Mouse (Mus musculus) heart, embryonic 16.5 days (tissue): ENCODE data around the gene Tysnd1. TPM values are rescaled to one million over a fixed set of nuclear protein-coding genes. Genes with fewer than 3 reads are reported as not detected.

Experiments
- ATAC-seq: fragments of 200-750 bp; cut with Nextera tagmentation; replicated peaks from 2 replicates; pipeline ENCODE4 v1.8.0; 2017; ENCODE audit warnings: moderate number of reproducible peaks; ENCODE audit not compliant: insufficient read depth, low FRiP score; ENCODE audit errors: extremely low read depth
- H3K27ac ChIP-seq: fragments of 300-500 bp; sonication (generic); 2 replicates; pipeline ENCODE4 v1.5.1; 2014; ENCODE audit warnings: mild to moderate bottlenecking, low read length, control low read depth, moderate library complexity
- H3K27me3 ChIP-seq: fragments of 300-500 bp; sonication (generic); 2 replicates; pipeline ENCODE4 v1.6.1; 2014; ENCODE audit warnings: low read length, mixed read lengths; ENCODE audit not compliant: control insufficient read depth, insufficient read depth
- H3K36me3 ChIP-seq: fragments of 300-500 bp; sonication (generic); 2 replicates; pipeline ENCODE4 v1.6.1; 2014; ENCODE audit not compliant: control insufficient read depth, insufficient read depth
- H3K4me1 ChIP-seq: fragments of 300-500 bp; sonication (generic); 2 replicates; pipeline ENCODE4 v1.6.1; 2014; ENCODE audit warnings: low read length, mixed read lengths; ENCODE audit not compliant: control insufficient read depth, insufficient read depth
- H3K4me2 ChIP-seq: fragments of 300-500 bp; sonication (generic); 2 replicates; pipeline ENCODE4 v1.6.1; 2014; ENCODE audit warnings: low read depth, mild to moderate bottlenecking, control low read depth, low read length
- H3K4me3 ChIP-seq: fragments of 300-500 bp; sonication (generic); 2 replicates; pipeline ENCODE4 v1.5.1; 2014; ENCODE audit warnings: mild to moderate bottlenecking, control low read depth, low read length
- H3K9ac ChIP-seq: fragments of 300-500 bp; sonication (generic); 2 replicates; pipeline ENCODE4 v1.6.1; 2014; ENCODE audit warnings: low read length, control low read depth
- H3K9me3 ChIP-seq: fragments of 300-500 bp; sonication (generic); replicated peaks from 2 replicates; pipeline ENCODE4 v1.6.1; 2016; ENCODE audit warnings: low read length; ENCODE audit not compliant: control insufficient read depth
- WGBS: fragments of 180-500 bp; shearing (Covaris S2); extraction: QIAGEN DNeasy Blood & Tissue Kit; methylation state at CpG from one replicate; pipeline ENCODE4 v1.1.7; 2014; 5-methylcytosine and 5-hydroxymethylcytosine counted together
- polyA plus RNA-seq: library from polyadenylated mRNA; unstranded; fragments of >200 nt; fragmentation: Nextera tagmentation; extraction: Ambion mirVana; gene quantifications from 2 replicates; pipeline ENCODE4 v1.2.1, GENCODE M21; 2015

Gene Tysnd1
- polyA plus RNA-seq, 1 experiment from 2014 or later = 20.9 TPM

DNA sequence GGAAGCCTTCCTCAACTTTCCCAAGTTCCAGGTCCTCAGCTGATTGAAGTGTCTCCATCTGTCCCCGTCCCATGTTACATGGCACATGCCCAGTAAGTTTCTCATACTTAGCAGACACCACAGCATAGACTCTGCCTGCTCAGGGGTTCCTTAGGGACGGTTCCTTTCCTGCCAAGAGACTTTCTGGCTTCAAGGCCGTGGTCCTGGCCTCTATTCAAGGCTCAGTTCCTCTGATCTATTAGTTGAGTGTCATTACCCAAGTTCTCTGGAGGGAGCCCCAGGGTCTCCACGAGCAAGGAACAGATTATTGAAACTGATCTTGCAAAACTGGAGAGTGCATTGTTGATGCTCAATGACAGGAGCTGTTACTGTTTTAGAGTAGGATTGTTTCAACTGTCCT is 9.3 kb downstream of the Tysnd1 start:
- H3K9ac ChIP-seq = no peak overlapping the region
- 74% methylated on average over 4 of the region's 4 CpGs for WGBS
- H3K4me1 ChIP-seq = peaks cover 3% of the 10 kb centered on the region

DNA sequence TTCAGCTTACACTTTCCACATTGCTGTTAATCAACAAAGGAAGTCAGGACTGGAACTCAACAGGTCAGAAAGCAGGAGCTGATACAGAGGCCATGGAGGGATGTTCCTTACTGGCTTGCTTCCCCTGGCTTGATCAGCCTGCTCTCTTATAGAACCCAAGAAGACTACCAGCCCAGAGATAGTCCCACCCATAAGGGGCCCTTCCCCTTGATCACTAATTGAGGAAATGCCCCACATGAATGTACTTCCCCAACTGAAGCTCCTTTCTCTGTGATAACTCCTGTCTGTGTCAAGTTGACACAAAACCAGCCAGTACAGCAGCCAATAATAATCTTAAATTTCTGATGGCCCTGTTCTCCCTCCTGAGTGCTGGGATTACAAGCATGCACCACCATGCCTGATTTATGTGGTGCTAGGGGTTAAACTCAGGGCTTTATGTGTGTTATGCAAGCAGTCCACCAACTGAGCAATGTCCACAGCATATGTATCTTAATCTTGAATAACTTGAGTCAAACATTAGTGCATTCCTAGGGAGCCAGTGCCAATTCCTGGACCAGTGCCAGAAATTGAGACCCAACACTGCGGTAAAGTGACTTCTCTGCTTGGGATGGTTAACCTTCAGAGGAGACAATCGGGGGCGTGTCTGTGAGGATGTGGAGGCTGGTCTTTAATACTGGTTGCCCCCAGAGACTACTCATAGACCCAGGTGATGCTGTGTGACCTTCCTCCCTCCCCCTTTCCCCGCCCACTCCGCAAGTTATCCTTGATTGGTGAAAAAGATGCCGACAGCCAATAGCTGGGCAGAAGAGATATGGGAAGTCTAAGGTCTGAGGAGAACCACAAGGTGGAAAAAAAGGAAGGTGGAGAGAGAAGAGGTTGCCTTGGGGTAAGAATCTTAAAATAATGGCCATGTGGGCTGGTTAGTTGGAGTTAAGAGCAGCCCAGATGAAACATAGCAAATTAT is 11.4 kb downstream of the Tysnd1 start:
- Histone ChIP-seq H3K4me2 (no peak overlapping the region), H3K27ac (no peak overlapping the region), H3K4me1 (peaks cover 3% of the 10 kb centered on the region), H3K27me3 (no peaks in the 10 kb centered on the region), H3K9me3 (no peaks in the 10 kb centered on the region), H3K9ac (no peak overlapping the region), H3K4me3 (no peak overlapping the region), H3K36me3 (peaks cover 3% of the 10 kb centered on the region; the same call in 1 of the 2 replicates)
- no peak for ATAC-seq
- 62% methylated on average over 6 of the region's 6 CpGs for WGBS

More for the DNA sequence above, 9.3 kb downstream of the Tysnd1 start:
- Histone ChIP-seq H3K4me3 (no peak overlapping the region), H3K27me3 (no peaks in the 10 kb centered on the region), H3K36me3 (peaks cover 10% of the 10 kb centered on the region; the same call in 1 of the 2 replicates), H3K27ac (no peak overlapping the region), H3K9me3 (no peaks in the 10 kb centered on the region), H3K4me2 (no peak overlapping the region)
- no peak for ATAC-seq

DNA sequence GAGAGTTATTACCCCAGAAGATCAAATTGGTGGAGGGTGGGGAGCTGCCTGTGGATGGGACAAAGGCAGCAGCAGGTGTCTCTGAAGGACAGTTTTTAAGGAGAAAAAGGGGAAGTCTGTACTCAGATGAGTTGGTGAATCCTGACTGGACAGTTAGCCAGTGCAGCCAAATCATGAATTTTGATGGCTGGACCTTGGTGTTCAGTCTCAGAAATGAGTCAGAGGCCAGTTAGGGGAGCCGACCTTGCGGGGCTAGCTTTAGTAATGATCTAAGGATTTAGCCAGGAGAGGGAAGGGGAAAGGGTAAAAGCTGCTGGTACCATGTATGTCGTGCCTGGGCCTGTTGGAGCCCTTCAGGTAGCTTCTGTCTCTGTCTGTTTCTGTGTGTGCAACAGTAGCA is 18.3 kb downstream of the Tysnd1 start:
- whole genome bisulfite sequencing = 71% methylated on average over 3 of the region's 3 CpGs
- Histone ChIP-seq H3K27ac (no peak overlapping the region), H3K4me3 (no peak overlapping the region), H3K4me1 (peaks cover 15% of the 10 kb centered on the region), H3K4me2 (no peak overlapping the region), H3K27me3 (no peaks in the 10 kb centered on the region), H3K9me3 (no peaks in the 10 kb centered on the region), H3K36me3 (no peaks in the 10 kb centered on the region), H3K9ac (no peak overlapping the region)
- no peak for ATAC-seq

DNA sequence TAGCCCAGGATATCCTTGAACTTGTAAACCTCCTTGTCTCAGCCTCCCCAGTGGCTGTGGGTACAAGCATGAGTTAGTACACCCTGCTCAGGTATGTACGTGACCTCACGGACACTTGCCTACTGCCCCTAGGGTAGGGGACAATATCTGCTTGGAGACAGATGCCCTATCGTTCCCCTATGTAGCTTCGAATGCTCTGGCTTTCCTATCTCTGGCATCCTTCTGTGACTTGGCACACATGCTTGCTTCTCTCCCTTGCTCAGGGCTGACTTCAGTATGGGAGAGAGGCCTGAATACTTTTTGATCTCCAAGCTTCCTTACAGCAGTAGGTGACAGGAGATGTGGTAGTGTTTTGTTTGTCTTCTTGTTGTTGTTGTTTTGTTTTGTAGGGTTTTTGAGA is 18.8 kb downstream of the Tysnd1 start:
- WGBS = 91% methylated on average over 4 of the region's 4 CpGs
- Histone ChIP-seq H3K27me3 (no peaks in the 10 kb centered on the region), H3K4me3 (no peak overlapping the region), H3K4me2 (no peak overlapping the region), H3K36me3 (no peaks in the 10 kb centered on the region), H3K9ac (no peak overlapping the region), H3K9me3 (no peaks in the 10 kb centered on the region), H3K4me1 (peaks cover 15% of the 10 kb centered on the region), H3K27ac (no peak overlapping the region)
- no peak for ATAC-seq

DNA sequence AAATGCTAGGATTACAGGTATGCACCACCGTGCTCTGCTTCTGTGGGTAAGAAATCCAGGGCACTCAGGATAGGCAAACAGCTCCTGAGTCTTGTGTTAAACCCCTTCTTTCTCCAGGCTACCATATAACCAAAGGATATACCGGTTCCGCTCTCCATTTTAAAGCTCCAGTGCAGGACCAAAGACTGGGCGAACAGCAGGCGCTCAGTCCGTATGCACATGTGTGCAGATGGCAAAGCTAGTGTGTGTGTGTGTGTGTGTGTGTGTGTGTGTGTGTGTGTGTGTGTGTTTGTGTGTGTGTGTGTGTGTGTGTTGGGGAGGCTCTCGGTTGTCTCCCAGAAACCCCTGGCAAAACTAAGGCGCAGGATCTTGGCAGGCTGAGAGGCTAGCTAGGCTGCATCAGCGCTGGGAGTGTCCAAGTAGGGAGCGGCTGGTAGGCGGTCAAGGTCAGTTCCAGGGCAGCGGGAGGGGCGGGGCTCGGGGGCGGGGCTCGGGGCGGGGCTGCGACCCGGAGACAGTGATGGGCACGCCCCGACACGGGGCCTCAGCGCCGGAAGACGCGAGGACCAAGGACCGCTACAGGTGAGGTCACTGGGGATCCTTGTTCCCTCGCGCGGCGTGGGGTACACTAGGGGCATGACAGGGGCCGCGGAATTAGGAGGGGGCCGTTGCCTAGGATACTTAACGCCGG is 19.6 kb downstream of the Tysnd1 start, which contains the start of gene Aifm2:
Aifm2 (plus strand) TSS at position 493 of the 691 bp plus-strand sequence.
- ATAC-seq = peak; percentile 91
- 11% methylated on average over 36 of the region's 36 CpGs for WGBS

DNA sequence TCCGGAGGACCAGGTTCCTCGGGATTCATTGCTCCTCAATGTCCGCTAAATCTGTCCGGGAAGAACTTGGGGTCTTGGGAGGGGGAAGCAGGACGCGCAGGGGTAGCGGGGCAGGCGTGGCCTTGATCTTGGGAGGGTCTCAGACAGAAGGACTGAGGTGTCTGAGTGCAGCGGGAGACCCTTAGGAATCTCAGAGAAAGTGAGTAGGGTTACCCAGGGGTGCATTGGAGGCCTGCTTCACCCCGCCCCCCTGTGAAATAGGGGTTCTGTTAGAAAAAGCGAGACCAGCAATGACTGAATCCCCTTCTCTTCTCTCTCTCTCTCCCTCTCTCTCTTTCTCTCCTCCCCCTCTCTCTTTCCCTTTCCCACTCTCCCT is 20.1 kb downstream of the Tysnd1 start:
- H3K9me3 ChIP-seq = no peaks in the 10 kb centered on the region
- peak overlapping the region; percentile 22 for H3K27ac ChIP-seq
- H3K4me1 ChIP-seq = peaks cover 15% of the 10 kb centered on the region
- H3K4me2 ChIP-seq = peak overlapping the region; percentile 73
- no peaks in the 10 kb centered on the region for H3K27me3 ChIP-seq
- peak overlapping the region; percentile 60 for H3K4me3 ChIP-seq
- 2% methylated on average over 11 of the region's 11 CpGs for WGBS
- no peaks in the 10 kb centered on the region for H3K36me3 ChIP-seq
- peak overlapping the region; percentile 68 for H3K9ac ChIP-seq
- no peak for ATAC-seq

More for the DNA sequence above, 19.6 kb downstream of the Tysnd1 start, which contains the start of gene Aifm2:
- peak within 1 kb of the TSS; percentile 73 for H3K4me2 ChIP-seq
- no peaks in the 10 kb centered on the region for H3K36me3 ChIP-seq
- no peaks in the 10 kb centered on the region for H3K27me3 ChIP-seq
- no peaks in the 10 kb centered on the region for H3K9me3 ChIP-seq
- H3K4me1 ChIP-seq = peaks cover 15% of the 10 kb centered on the region
- H3K9ac ChIP-seq = peak within 1 kb of the TSS; percentile 68
- H3K27ac ChIP-seq = peak within 1 kb of the TSS; percentile 62
- peak within 1 kb of the TSS; percentile 60 for H3K4me3 ChIP-seq

DNA sequence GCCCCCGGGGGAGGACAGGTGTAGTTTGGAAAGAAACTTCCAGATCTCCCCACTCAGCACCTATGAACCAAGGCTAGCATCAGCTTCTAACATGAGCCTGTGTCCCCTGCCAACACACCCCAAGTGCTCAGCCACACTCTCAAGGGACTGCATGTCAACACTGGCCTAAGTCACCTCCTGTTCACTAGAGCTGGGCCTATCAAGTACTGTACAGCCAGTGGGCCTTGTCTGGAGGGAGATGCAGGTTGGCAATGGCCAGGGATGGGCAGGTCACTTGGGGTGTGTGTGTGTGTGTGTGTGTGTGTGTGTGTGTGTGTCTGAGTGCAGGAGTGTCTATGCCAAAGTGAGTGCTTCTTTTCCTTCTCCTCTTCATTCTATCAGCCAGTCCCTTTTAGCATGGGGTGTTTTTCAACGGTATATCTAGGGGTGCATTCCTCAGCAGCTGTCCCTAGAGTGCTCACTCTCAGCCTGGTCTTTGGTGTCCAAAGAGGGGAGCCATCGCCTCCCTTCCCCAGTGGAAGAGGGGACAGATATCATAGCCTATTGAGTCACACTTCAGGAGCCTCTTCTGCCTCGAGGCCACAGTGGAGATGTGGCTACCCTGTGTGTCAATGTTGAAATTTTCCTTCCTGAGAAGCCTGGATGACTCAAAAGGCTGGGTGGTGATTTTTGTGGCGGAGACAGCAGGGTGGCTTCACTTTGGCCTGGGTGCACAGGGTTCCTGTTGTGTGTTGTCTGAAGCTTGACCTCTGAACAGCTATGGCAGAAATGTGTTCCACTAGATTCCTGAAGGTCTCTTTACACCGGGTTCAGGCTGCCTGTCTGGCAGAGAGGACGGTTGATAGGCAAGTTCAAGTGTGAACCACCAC is 20.9 kb downstream of the Tysnd1 start:
- H3K4me1 ChIP-seq = peaks cover 15% of the 10 kb centered on the region
- no peak overlapping the region for H3K27ac ChIP-seq
- H3K27me3 ChIP-seq = no peaks in the 10 kb centered on the region
- peak overlapping the region; percentile 60 for H3K4me3 ChIP-seq
- no peaks in the 10 kb centered on the region for H3K36me3 ChIP-seq
- H3K4me2 ChIP-seq = peak overlapping the region; percentile 73
- H3K9me3 ChIP-seq = no peaks in the 10 kb centered on the region
- peak overlapping the region; percentile 68 for H3K9ac ChIP-seq
- WGBS = 64% methylated on average over 7 of the region's 7 CpGs
- ATAC-seq = no peak

DNA sequence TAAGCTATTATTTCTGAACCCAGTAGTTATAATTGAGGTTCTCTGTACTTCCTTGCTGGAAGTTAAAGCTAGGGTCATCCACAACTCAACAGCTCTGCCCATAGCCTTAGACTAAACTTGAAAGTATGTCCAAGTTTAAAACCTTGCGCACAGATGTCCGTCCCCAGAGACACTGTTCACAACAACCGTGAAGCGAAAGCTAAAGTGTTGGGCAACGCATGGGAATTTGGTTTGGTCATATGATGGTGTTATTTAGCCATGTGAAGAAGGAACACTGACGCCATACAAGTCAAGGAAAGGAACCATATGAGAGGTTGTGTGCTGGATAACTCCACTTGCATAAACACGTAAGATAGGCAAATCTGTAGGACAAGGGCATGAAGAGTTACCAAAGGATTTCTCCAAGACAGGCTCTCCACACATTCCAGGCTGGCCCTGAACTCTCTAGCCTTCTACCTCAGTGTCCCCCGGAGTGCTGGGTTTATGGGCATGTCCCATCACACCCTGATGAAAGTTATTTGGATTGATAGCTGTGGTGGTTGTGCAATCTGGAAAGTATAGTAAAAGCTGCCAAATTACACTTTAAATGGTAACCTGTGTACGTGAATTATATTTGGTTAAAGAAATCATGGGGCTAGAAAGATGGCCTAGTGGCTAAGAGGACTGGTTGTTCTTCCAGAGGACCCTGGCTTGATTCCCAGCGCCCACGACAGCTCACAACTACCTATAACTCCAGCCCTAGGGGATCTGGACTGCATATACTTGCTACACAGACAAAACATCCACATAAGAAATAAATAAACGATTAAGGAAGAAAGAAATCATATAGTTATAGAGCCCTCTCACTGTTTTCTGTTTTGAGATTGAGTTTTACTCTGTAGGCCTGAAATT is 22.3 kb downstream of the Tysnd1 start:
- H3K9ac ChIP-seq = no peak overlapping the region
- no peaks in the 10 kb centered on the region for H3K36me3 ChIP-seq
- no peak for ATAC-seq
- WGBS = 88% methylated on average over 12 of the region's 12 CpGs
- no peaks in the 10 kb centered on the region for H3K27me3 ChIP-seq
- H3K4me3 ChIP-seq = no peak overlapping the region
- no peak overlapping the region for H3K4me2 ChIP-seq
- H3K27ac ChIP-seq = no peak overlapping the region
- peaks cover 15% of the 10 kb centered on the region for H3K4me1 ChIP-seq
- no peaks in the 10 kb centered on the region for H3K9me3 ChIP-seq
